In genomic region chr7:81560101-81561049, GRCm38 (mm10) we compare ENCODE assay signal across 16 mouse cellular contexts. TPM values are rescaled to one million over a fixed set of nuclear protein-coding genes. Genes with fewer than 3 reads are reported as not detected.
DNase-seq lines count a peak whose midpoint lies in the region; ATAC-seq and TF ChIP-seq lines count a peak whose summit lies in the region.
"Had no signal": no experiment of that assay in that cellular context is flagged by ENCODE, and none has a peak within 500 bp of the region (broad histone marks: within the 10 kb centered on the region; RNA-seq: fewer than 3 reads in every experiment).

No protein-coding gene starts in this region.

- no peak for DNase-seq in heart, postnatal 25 days (ENCODE audit: low spot score)
- peak; percentile 48 for DNase-seq in lung, postnatal 0 days (ENCODE audit: low spot score)
- DNase-seq in lung, postnatal 10 days = no peak
- DNase-seq in forebrain, embryonic 14.5 days (ENCODE audit: low spot score) = peak; percentile 56
- no peak for DNase-seq in embryo, embryonic 11 days
- DNase-seq: adrenal gland, postnatal 14 days; cerebellum, adult 9-11 months; kidney, adult 8-10 months; lung, adult 18-20 months; right cerebral cortex, adult 18-20 months had no signal

- no peak for TF ChIP-seq CTCF in lung, postnatal 0 days (IDR thresholded peaks at IDR 0.05)

- peaks cover 38% of the 10 kb centered on the region for H3K36me3 ChIP-seq in heart, embryonic 14.5 days (ENCODE audit: control insufficient read depth, insufficient read depth, low read length)
- no peaks in the 10 kb centered on the region for H3K36me3 ChIP-seq in lung, postnatal 0 days (ENCODE audit: insufficient read depth, low read length)
- no peaks in the 10 kb centered on the region for H3K36me3 ChIP-seq in forebrain, embryonic 14.5 days (ENCODE audit: control insufficient read depth, insufficient read depth, low read length)
- H3K36me3 ChIP-seq in midbrain, embryonic 15.5 days (replicated peaks) = no peaks in the 10 kb centered on the region
- H3K36me3 ChIP-seq: G1E; limb, embryonic 13.5 days; neural tube, embryonic 15.5 days had no signal

- no peaks in the 10 kb centered on the region for H3K9me3 ChIP-seq in heart, embryonic 14.5 days (ENCODE audit: control insufficient read depth, low read length)
- no peaks in the 10 kb centered on the region for H3K9me3 ChIP-seq in lung, postnatal 0 days (ENCODE audit: low read length)
- no peaks in the 10 kb centered on the region for H3K9me3 ChIP-seq in forebrain, embryonic 14.5 days (replicated peaks; ENCODE audit: control insufficient read depth, low read length)
- H3K9me3 ChIP-seq in midbrain, embryonic 15.5 days = no peaks in the 10 kb centered on the region
- H3K9me3 ChIP-seq: G1E; limb, embryonic 13.5 days; neural tube, embryonic 15.5 days had no signal

- intact Hi-C loops in heart, postnatal 25 days (cut with DNase I) = loop anchor here (10.0 kb wide), 2 partner anchors 166 to 216 kb away; partner anchors contain the start of gene Rps17

- no peak overlapping the region; a peak in 1 of 4 replicates for H3K27ac ChIP-seq in heart, embryonic 14.5 days (replicated peaks in 1 of 2; ENCODE audit: control insufficient read depth in 1 of 2, insufficient read depth in 1 of 2, low read depth in 2 of 2, low read length in 2 of 2)
- H3K27ac ChIP-seq in lung, postnatal 0 days (ENCODE audit: low read length) = peak overlapping the region; percentile 14; the same call in 1 of the 2 replicates
- H3K27ac ChIP-seq in forebrain, embryonic 14.5 days (ENCODE audit: low read depth, low read length) = peak overlapping the region; percentile 30; the same call in 1 of the 2 replicates
- H3K27ac ChIP-seq in midbrain, embryonic 15.5 days = 0 out of 2 replicates have a peak overlapping the region, but pooled peaks have one; percentile 2
- H3K27ac ChIP-seq: left cerebral cortex, adult 2 months; limb, embryonic 13.5 days; neural tube, embryonic 15.5 days had no signal

- 44% methylated on average over 8 of the region's 8 CpGs for WGBS in heart, embryonic 14.5 days
- 21% methylated on average over 8 of the region's 8 CpGs for WGBS in lung, postnatal 0 days
- 60% methylated on average over 8 of the region's 8 CpGs for WGBS in forebrain, embryonic 14.5 days
- 55% methylated on average over 8 of the region's 8 CpGs for WGBS in midbrain, embryonic 15.5 days

- peak; percentile 18; the same call in 1 of the 2 replicates for TF ChIP-seq EP300 in lung, postnatal 0 days (IDR thresholded peaks at IDR 0.05)

- H3K4me2 ChIP-seq in heart, embryonic 14.5 days (ENCODE audit: low read length) = 0 out of 2 replicates have a peak overlapping the region, but pooled peaks have one; percentile 16
- no peak overlapping the region for H3K4me2 ChIP-seq in lung, postnatal 0 days (replicated peaks; ENCODE audit: low read depth, low read length)
- no peak overlapping the region for H3K4me2 ChIP-seq in forebrain, embryonic 14.5 days (ENCODE audit: low read length)
- no peak overlapping the region for H3K4me2 ChIP-seq in midbrain, embryonic 15.5 days
- H3K4me2 ChIP-seq: limb, embryonic 13.5 days; neural tube, embryonic 15.5 days had no signal

- H3K27me3 ChIP-seq in heart, embryonic 14.5 days (ENCODE audit: control insufficient read depth, insufficient read depth, low read length) = no peaks in the 10 kb centered on the region
- H3K27me3 ChIP-seq in lung, postnatal 0 days (replicated peaks; ENCODE audit: insufficient read depth, low read length) = no peaks in the 10 kb centered on the region
- no peaks in the 10 kb centered on the region for H3K27me3 ChIP-seq in forebrain, embryonic 14.5 days (replicated peaks; ENCODE audit: control insufficient read depth, insufficient read depth, low read length)
- no peaks in the 10 kb centered on the region for H3K27me3 ChIP-seq in midbrain, embryonic 15.5 days (replicated peaks)
- H3K27me3 ChIP-seq: limb, embryonic 13.5 days; neural tube, embryonic 15.5 days had no signal

- no peak overlapping the region for H3K4me3 ChIP-seq in heart, embryonic 14.5 days (ENCODE audit: control insufficient read depth in 1 of 2, insufficient read depth in 1 of 2, low read depth in 1 of 2, low read length in 2 of 2)
- no peak overlapping the region for H3K4me3 ChIP-seq in lung, postnatal 0 days (ENCODE audit: low read depth, low read length)
- H3K4me3 ChIP-seq in forebrain, embryonic 14.5 days (ENCODE audit: low read depth, low read length) = no peak overlapping the region
- H3K4me3 ChIP-seq in midbrain, embryonic 15.5 days = no peak overlapping the region
- H3K4me3 ChIP-seq: left cerebral cortex, adult 2 months; limb, embryonic 13.5 days; neural tube, embryonic 15.5 days had no signal

- no peak for ATAC-seq in heart, embryonic 14.5 days (ENCODE audit: insufficient number of reproducible peaks, insufficient read depth, low FRiP score, low read depth)
- ATAC-seq in lung, postnatal 0 days = peak; percentile 44
- peak; percentile 30; the same call in 1 of the 2 replicates for ATAC-seq in forebrain, embryonic 14.5 days
- ATAC-seq in midbrain, embryonic 15.5 days (replicated peaks) = no peak

- H3K9ac ChIP-seq in heart, embryonic 14.5 days (ENCODE audit: low read length) = no peak overlapping the region
- no peak overlapping the region for H3K9ac ChIP-seq in lung, postnatal 0 days (replicated peaks; ENCODE audit: low read depth)
- H3K9ac ChIP-seq in forebrain, embryonic 14.5 days (ENCODE audit: low read length) = no peak overlapping the region
- no peak overlapping the region for H3K9ac ChIP-seq in midbrain, embryonic 15.5 days
- H3K9ac ChIP-seq: limb, embryonic 13.5 days; neural tube, embryonic 15.5 days had no signal

- H3K4me1 ChIP-seq in heart, embryonic 14.5 days (ENCODE audit: control insufficient read depth in 2 of 2, insufficient read depth in 2 of 2, low read length in 2 of 2) = peaks cover 19 to 36% of the 10 kb centered on the region in 2 experiments
- H3K4me1 ChIP-seq in lung, postnatal 0 days (ENCODE audit: insufficient read depth, low read depth, low read length) = peaks cover 10% of the 10 kb centered on the region; the same call in 1 of the 2 replicates
- no peaks in the 10 kb centered on the region for H3K4me1 ChIP-seq in forebrain, embryonic 14.5 days (ENCODE audit: control insufficient read depth, insufficient read depth, low read length)
- peaks cover 5% of the 10 kb centered on the region for H3K4me1 ChIP-seq in midbrain, embryonic 15.5 days
- H3K4me1 ChIP-seq: neural tube, embryonic 15.5 days had no signal

RNA-seq across cellular contexts. Expression of gene Fsd2, which starts 6.4 kb away (rescaled TPM):
- polyA plus RNA-seq in heart, embryonic 14.5 days (2014; fragmentation: Nextera tagmentation; extraction: Ambion mirVana) = 60.6 and 68.0 TPM in 2 replicates
- 100 to 1,000 TPM; 300 to 302 TPM for total RNA-seq in heart, postnatal 25 days (2021)
- 1.0 and 1.4 TPM in 2 replicates for polyA plus RNA-seq in lung, postnatal 0 days (2015; fragmentation: Nextera tagmentation; extraction: Ambion mirVana)
- polyA plus RNA-seq in forebrain, embryonic 14.5 days (2014; fragmentation: Nextera tagmentation; extraction: Ambion mirVana) = 0.09 and 0.23 TPM in 2 replicates
- 0.17 and 0.29 TPM in 2 replicates for polyA plus RNA-seq in midbrain, embryonic 15.5 days (2015; fragmentation: Nextera tagmentation; extraction: Ambion mirVana)
- polyA plus RNA-seq: G1E had no signal

RNA-seq across cellular contexts. Expression of gene Whamm, which starts 10.7 kb away (rescaled TPM):
- 7.7 and 9.5 TPM in 2 replicates for polyA plus RNA-seq in heart, embryonic 14.5 days (2014; fragmentation: Nextera tagmentation; extraction: Ambion mirVana)
- 1 to 10 TPM; 8.2 to 9.4 TPM for total RNA-seq in heart, postnatal 25 days (2021)
- 7.2 and 8.1 TPM in 2 replicates for polyA plus RNA-seq in lung, postnatal 0 days (2015; fragmentation: Nextera tagmentation; extraction: Ambion mirVana)
- 4.7 and 5.8 TPM in 2 replicates for polyA plus RNA-seq in forebrain, embryonic 14.5 days (2014; fragmentation: Nextera tagmentation; extraction: Ambion mirVana)
- 6.0 and 6.9 TPM in 2 replicates for polyA plus RNA-seq in midbrain, embryonic 15.5 days (2015; fragmentation: Nextera tagmentation; extraction: Ambion mirVana)

Comparison
In these comparisons a context has a peak if more than half of its experiments do, and no peak if none do; other contexts are left out.
1. DNase-seq: peak in lung, postnatal 0 days (single experiment) and forebrain, embryonic 14.5 days (single experiment); none in heart, postnatal 25 days (single experiment), lung, postnatal 10 days (single experiment) and embryo, embryonic 11 days (single experiment).
2. ATAC-seq: peak in lung, postnatal 0 days (single experiment) and forebrain, embryonic 14.5 days (single experiment); none in heart, embryonic 14.5 days (single experiment) and midbrain, embryonic 15.5 days (single experiment).
3. H3K27ac ChIP-seq: peak in lung, postnatal 0 days (single experiment), forebrain, embryonic 14.5 days (single experiment) and midbrain, embryonic 15.5 days (single experiment); none in heart, embryonic 14.5 days (0 of 2).
4. RNA of gene Fsd2, which starts 6.4 kb away (polyA plus RNA-seq): 60.6 to 68.0 TPM in heart, embryonic 14.5 days; 1.0 to 1.4 TPM in lung, postnatal 0 days, 0.17 to 0.29 TPM in midbrain, embryonic 15.5 days and 0.09 to 0.23 TPM in forebrain, embryonic 14.5 days; every median in the first group is over 10 times any median in the second.